Mouse (Mus musculus): ENCODE measurements around the gene Olfr1537. TPM values are rescaled to one million over a fixed set of nuclear protein-coding genes. Genes with fewer than 3 reads are reported as not detected.

Olfr1537 gene
- total and polyA plus RNA-seq, 3 experiments, result not detected

DNA sequence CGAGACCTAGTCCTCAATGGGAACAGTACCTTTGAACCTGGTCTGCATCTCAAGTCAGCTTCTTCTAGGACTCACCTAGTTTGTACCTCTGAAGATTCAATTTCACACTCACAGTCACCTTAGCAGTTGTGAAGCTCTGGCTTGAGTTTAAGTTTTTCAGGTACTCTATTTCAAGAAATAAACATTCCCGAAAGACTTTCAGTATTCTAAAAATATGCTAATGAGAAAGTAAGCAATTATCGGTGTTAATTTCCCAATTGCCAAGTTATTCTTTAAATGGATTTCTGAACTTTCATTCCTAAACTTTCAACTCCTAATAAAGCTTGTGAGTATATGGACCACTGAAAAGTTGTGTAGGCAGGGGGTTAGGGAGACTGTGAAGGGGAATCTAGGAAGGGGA lies 26.9 kb upstream of the Olfr1537 start, which contains the start of gene Olfr945:
Gene Olfr945 (minus strand): TSS at position 101 of the 400 bp plus-strand sequence.
- in situ Hi-C loops (cut with MboI; ENCODE audit: low pct_ligation_motif_present, low pct_unique_long_range_greater_than_20kb, low sequenced_read_pairs), result no loop called here
- no peak within 1 kb of the TSS for H3K27ac ChIP-seq (ENCODE audit: insufficient read depth, low read depth)

DNA sequence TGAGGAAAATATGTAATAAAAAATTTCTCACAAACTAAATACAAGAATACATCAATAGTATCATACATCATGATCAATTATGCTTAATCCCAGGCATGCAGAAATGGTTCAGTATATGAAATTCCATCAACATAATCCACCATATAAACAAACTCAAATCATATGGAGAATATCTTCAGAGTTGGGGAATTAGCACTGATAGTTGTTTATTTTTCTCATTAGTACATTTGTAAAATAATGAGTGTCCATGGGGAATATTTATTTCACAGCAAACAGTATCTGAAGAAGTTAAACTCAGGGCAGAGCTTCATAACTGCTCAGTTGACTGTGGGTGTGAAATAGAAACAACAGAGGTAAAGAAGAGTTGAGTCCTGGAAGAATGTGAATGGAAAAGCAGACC lies 48.2 kb downstream of the Olfr1537 start, which contains the start of gene Olfr944:
Gene Olfr944 (plus strand): TSS at position 301 of the 400 bp plus-strand sequence.
- TF ChIP-seq NELFE (IDR thresholded peaks at IDR 0.05; ENCODE audit: low read depth, low read length) (no peak), CHD2 (IDR thresholded peaks at IDR 0.05; ENCODE audit: low read length) (no peak), SMC3 (IDR thresholded peaks at IDR 0.05; ENCODE audit: low read depth, low read length) (no peak), TCF12 (IDR thresholded peaks at IDR 0.05; ENCODE audit: low read depth, low read length) (no peak), MXI1 (IDR thresholded peaks at IDR 0.05; ENCODE audit: low read depth, low read length) (no peak), BHLHE40 (IDR thresholded peaks at IDR 0.05; ENCODE audit: low read depth, low read length) (no peak), EP300 (IDR thresholded peaks at IDR 0.05; ENCODE audit: low read length) (no peak), CTCF (conservative IDR thresholded peaks at IDR 0.05 in 1 of 2, IDR thresholded peaks at IDR 0.05 in 1 of 2; ENCODE audit: low read depth in 2 of 2, low read length in 2 of 2) (no peak), KAT2A (IDR thresholded peaks at IDR 0.05; ENCODE audit: insufficient replicate concordance, low read length) (no peak), ELF1 (IDR thresholded peaks at IDR 0.05; ENCODE audit: low read depth, low read length) (no peak), MEF2A (IDR thresholded peaks at IDR 0.05; ENCODE audit: borderline replicate concordance, low read depth, low read length) (no peak), ZMIZ1 (IDR thresholded peaks at IDR 0.05; ENCODE audit: low read depth, low read length) (no peak), JUN (IDR thresholded peaks at IDR 0.05; ENCODE audit: insufficient read depth, low read depth, low read length) (no peak), RCOR1 (conservative IDR thresholded peaks at IDR 0.05; ENCODE audit: low read depth, low read length) (no peak), TBP (conservative IDR thresholded peaks at IDR 0.05; ENCODE audit: low read depth, low read length) (no peak), USF1 (IDR thresholded peaks at IDR 0.05; ENCODE audit: low read depth, low read length) (no peak), MAX (IDR thresholded peaks at IDR 0.05; ENCODE audit: low read length) (no peak), JUND (conservative IDR thresholded peaks at IDR 0.05; ENCODE audit: low read depth, low read length) (no peak), ZC3H11A (IDR thresholded peaks at IDR 0.05; ENCODE audit: low read depth, low read length) (no peak)
- no peaks in the 10 kb centered on the region for H3K36me3 ChIP-seq (replicated peaks in 1 of 2; ENCODE audit: control insufficient read depth in 1 of 2, insufficient read depth in 1 of 2, low read length in 1 of 2)
- dilution Hi-C loops (cut with MboI; ENCODE audit: extremely low pct_ligation_motif_present, extremely low pct_unique_long_range_greater_than_20kb, low sequenced_read_pairs) (no loop called here), in situ Hi-C loops (cut with MboI; ENCODE audit: low pct_ligation_motif_present, low pct_unique_long_range_greater_than_20kb, low sequenced_read_pairs) (no loop called here)
- H3K4me2 ChIP-seq (ENCODE audit: insufficient read depth, low read depth, poor library complexity, severe bottlenecking), result no peak within 1 kb of the TSS
- no peak within 1 kb of the TSS for H3K9ac ChIP-seq (ENCODE audit: insufficient read depth, low read depth)
- H3K9me3 ChIP-seq (replicated peaks; ENCODE audit: low read length), result no peaks in the 10 kb centered on the region
- no peaks in the 10 kb centered on the region for H3K4me1 ChIP-seq (ENCODE audit: control insufficient read depth in 1 of 2, insufficient read depth in 2 of 2)
- H3K27me3 ChIP-seq (replicated peaks), result no peaks in the 10 kb centered on the region
- H3K4me3 ChIP-seq (replicated peaks in 1 of 3; ENCODE audit: low read depth in 2 of 3, low read length in 2 of 3, poor library complexity in 1 of 3), result no peak within 1 kb of the TSS
- no peak within 1 kb of the TSS for H3K27ac ChIP-seq (ENCODE audit: insufficient read depth, low read depth)
- no peaks in the 10 kb centered on the region for H3K79me2 ChIP-seq (replicated peaks; ENCODE audit: control insufficient read depth, extremely low read depth, insufficient read depth, poor library complexity, severe bottlenecking)
- no peak for DNase-seq (ENCODE audit: extremely low read depth)

More for the DNA sequence above, 26.9 kb upstream of the Olfr1537 start, which contains the start of gene Olfr945:
- dilution Hi-C loops (cut with MboI; ENCODE audit: extremely low pct_ligation_motif_present, extremely low pct_unique_long_range_greater_than_20kb, low sequenced_read_pairs), result no loop called here
- Histone ChIP-seq H3K4me2 (ENCODE audit: insufficient read depth, low read depth, poor library complexity, severe bottlenecking) (no peak within 1 kb of the TSS), H3K36me3 (replicated peaks in 1 of 2; ENCODE audit: control insufficient read depth in 1 of 2, insufficient read depth in 1 of 2, low read length in 1 of 2) (no peaks in the 10 kb centered on the region), H3K4me1 (ENCODE audit: control insufficient read depth in 1 of 2, insufficient read depth in 2 of 2) (no peaks in the 10 kb centered on the region), H3K9ac (ENCODE audit: insufficient read depth, low read depth) (no peak within 1 kb of the TSS), H3K79me2 (replicated peaks; ENCODE audit: control insufficient read depth, extremely low read depth, insufficient read depth, poor library complexity, severe bottlenecking) (no peaks in the 10 kb centered on the region), H3K9me3 (replicated peaks; ENCODE audit: low read length) (no peaks in the 10 kb centered on the region), H3K27me3 (replicated peaks) (no peaks in the 10 kb centered on the region), H3K4me3 (replicated peaks in 1 of 3; ENCODE audit: low read depth in 2 of 3, low read length in 2 of 3, poor library complexity in 1 of 3) (no peak within 1 kb of the TSS)
- DNase-seq (ENCODE audit: extremely low read depth), result no peak
- TF ChIP-seq SMC3 (IDR thresholded peaks at IDR 0.05; ENCODE audit: low read depth, low read length), result no peak
- no peak for TF ChIP-seq JUN (IDR thresholded peaks at IDR 0.05; ENCODE audit: insufficient read depth, low read depth, low read length)
- no peak for TF ChIP-seq NRF1 (IDR thresholded peaks at IDR 0.05; ENCODE audit: low read depth, low read length)
- no peak for TF ChIP-seq ZC3H11A (IDR thresholded peaks at IDR 0.05; ENCODE audit: low read depth, low read length)
- no peak for TF ChIP-seq IRF4 (IDR thresholded peaks at IDR 0.05; ENCODE audit: low read depth, low read length)
- TF ChIP-seq NELFE (IDR thresholded peaks at IDR 0.05; ENCODE audit: low read depth, low read length), result no peak
- no peak for TF ChIP-seq USF2 (conservative IDR thresholded peaks at IDR 0.05; ENCODE audit: low read depth, low read length)
- no peak for TF ChIP-seq CHD2 (IDR thresholded peaks at IDR 0.05; ENCODE audit: low read length)
- TF ChIP-seq MAX (IDR thresholded peaks at IDR 0.05; ENCODE audit: low read length), result no peak
- no peak for TF ChIP-seq JUND (conservative IDR thresholded peaks at IDR 0.05; ENCODE audit: low read depth, low read length)
- TF ChIP-seq MXI1 (IDR thresholded peaks at IDR 0.05; ENCODE audit: low read depth, low read length), result no peak
- TF ChIP-seq POLR2A (IDR thresholded peaks at IDR 0.05; ENCODE audit: low read depth, low read length), result no peak
- TF ChIP-seq BHLHE40 (IDR thresholded peaks at IDR 0.05; ENCODE audit: low read depth, low read length), result no peak
- TF ChIP-seq MYC (IDR thresholded peaks at IDR 0.05; ENCODE audit: low read depth, low read length), result no peak
